ENCODE assay signal across 7 mouse cellular contexts in genomic region chr1:90691157-90691594, GRCm38 (mm10).
DNase-seq lines count a peak whose midpoint lies in the region; ATAC-seq and TF ChIP-seq lines count a peak whose summit lies in the region.

No protein-coding gene starts in this region.

- peak; percentile 84 for DNase-seq in lung, embryonic 14.5 days
- no peak for DNase-seq in lung, adult 2 months
- DNase-seq in intestine, embryonic 14.5 days (ENCODE audit: low spot score): peak; percentile 59
- peak; percentile 19 for DNase-seq in left cerebral cortex, adult 11 months (ENCODE audit: low spot score)

- H3K9me3 ChIP-seq in lung, embryonic 14.5 days (ENCODE audit: low read depth, low read length): no peaks in the 10 kb centered on the region
- no peaks in the 10 kb centered on the region for H3K9me3 ChIP-seq in intestine, embryonic 14.5 days (ENCODE audit: control insufficient read depth, low read length)
- H3K9me3 ChIP-seq in stomach, embryonic 15.5 days: no peaks in the 10 kb centered on the region
- H3K9me3 ChIP-seq in midbrain, embryonic 15.5 days: no peaks in the 10 kb centered on the region

- peaks cover 14% of the 10 kb centered on the region; the same call in 1 of the 2 replicates for H3K4me1 ChIP-seq in lung, embryonic 14.5 days (ENCODE audit: insufficient read depth)
- H3K4me1 ChIP-seq in lung, adult 2 months (ENCODE audit: control insufficient read depth, insufficient read depth, low read length): no peaks in the 10 kb centered on the region
- H3K4me1 ChIP-seq in intestine, embryonic 14.5 days (replicated peaks; ENCODE audit: control insufficient read depth, insufficient read depth, low read length): peaks cover 22% of the 10 kb centered on the region
- peaks cover 15% of the 10 kb centered on the region for H3K4me1 ChIP-seq in stomach, embryonic 15.5 days
- H3K4me1 ChIP-seq in midbrain, embryonic 15.5 days: no peaks in the 10 kb centered on the region

- H3K4me2 ChIP-seq in lung, embryonic 14.5 days: no peak overlapping the region
- no peak overlapping the region for H3K4me2 ChIP-seq in intestine, embryonic 14.5 days (ENCODE audit: low read length)
- no peak overlapping the region for H3K4me2 ChIP-seq in stomach, embryonic 15.5 days
- H3K4me2 ChIP-seq in midbrain, embryonic 15.5 days: no peak overlapping the region

- no peak overlapping the region for H3K9ac ChIP-seq in lung, embryonic 14.5 days
- H3K9ac ChIP-seq in intestine, embryonic 14.5 days (ENCODE audit: low read length): no peak overlapping the region
- H3K9ac ChIP-seq in stomach, embryonic 15.5 days: no peak overlapping the region
- no peak overlapping the region for H3K9ac ChIP-seq in midbrain, embryonic 15.5 days

- no peak overlapping the region for H3K4me3 ChIP-seq in lung, embryonic 14.5 days (ENCODE audit: low read depth, low read length)
- no peak overlapping the region for H3K4me3 ChIP-seq in lung, adult 2 months (replicated peaks; ENCODE audit: extremely low read depth, low read depth, low read length)
- H3K4me3 ChIP-seq in intestine, embryonic 14.5 days (ENCODE audit: low read depth, low read length): no peak overlapping the region
- no peak overlapping the region for H3K4me3 ChIP-seq in stomach, embryonic 15.5 days (replicated peaks)
- no peak overlapping the region for H3K4me3 ChIP-seq in midbrain, embryonic 15.5 days

- H3K27me3 ChIP-seq in lung, embryonic 14.5 days (ENCODE audit: insufficient read depth, low read length): no peaks in the 10 kb centered on the region
- no peaks in the 10 kb centered on the region for H3K27me3 ChIP-seq in intestine, embryonic 14.5 days (replicated peaks; ENCODE audit: control insufficient read depth, insufficient read depth, low read length)
- H3K27me3 ChIP-seq in stomach, embryonic 15.5 days (replicated peaks): no peaks in the 10 kb centered on the region
- H3K27me3 ChIP-seq in midbrain, embryonic 15.5 days (replicated peaks): no peaks in the 10 kb centered on the region

- TF ChIP-seq CTCF in lung, embryonic 14.5 days (IDR thresholded peaks at IDR 0.05; ENCODE audit: low read depth): peak; percentile 53; the same call in 1 of the 2 replicates
- no peak for TF ChIP-seq CTCF in lung, adult 2 months (IDR thresholded peaks at IDR 0.05; ENCODE audit: insufficient read depth, low read length)

- peak overlapping the region; percentile 90 for H3K27ac ChIP-seq in lung, embryonic 14.5 days (ENCODE audit: low read depth)
- H3K27ac ChIP-seq in intestine, embryonic 14.5 days (ENCODE audit: low read depth): peak overlapping the region; percentile 88
- peak overlapping the region; percentile 84 for H3K27ac ChIP-seq in stomach, embryonic 15.5 days
- no peak overlapping the region for H3K27ac ChIP-seq in midbrain, embryonic 15.5 days

- ATAC-seq in lung, embryonic 14.5 days (ENCODE audit: insufficient read depth): peak; percentile 85
- no peak for ATAC-seq in intestine, embryonic 14.5 days (replicated peaks; ENCODE audit: low FRiP score, low TSS enrichment, low read depth)
- ATAC-seq in stomach, embryonic 15.5 days (ENCODE audit: insufficient read depth, low FRiP score, low read depth): peak; percentile 61; the same call in 1 of the 2 replicates
- no peak for ATAC-seq in monocyte, adult 5-6 weeks (replicated peaks; ENCODE audit: insufficient number of reproducible peaks, low FRiP score, low TSS enrichment, poor library complexity, severe bottlenecking)
- ATAC-seq in midbrain, embryonic 15.5 days (replicated peaks): no peak

- H3K36me3 ChIP-seq in lung, embryonic 14.5 days (ENCODE audit: insufficient read depth): no peaks in the 10 kb centered on the region
- no peaks in the 10 kb centered on the region for H3K36me3 ChIP-seq in intestine, embryonic 14.5 days (ENCODE audit: control insufficient read depth, insufficient read depth, low read length)
- no peaks in the 10 kb centered on the region for H3K36me3 ChIP-seq in stomach, embryonic 15.5 days
- H3K36me3 ChIP-seq in midbrain, embryonic 15.5 days (replicated peaks): no peaks in the 10 kb centered on the region

- no peak for TF ChIP-seq POLR2A in lung, adult 2 months (IDR thresholded peaks at IDR 0.05; ENCODE audit: borderline replicate concordance, extremely low read depth, low read depth, low read length)

- 37% methylated on average over 6 of the region's 6 CpGs for WGBS in lung, embryonic 14.5 days
- WGBS in lung, adult 2 months: 64% methylated on average over 6 of the region's 6 CpGs
- 28% methylated on average over 6 of the region's 6 CpGs for WGBS in intestine, embryonic 14.5 days
- WGBS in stomach, embryonic 15.5 days: 40% methylated on average over 6 of the region's 6 CpGs
- WGBS in midbrain, embryonic 15.5 days: 78% methylated on average over 6 of the region's 6 CpGs

Comparison
In these comparisons a context has a peak if more than half of its experiments do, and no peak if none do; other contexts are left out.
1. ATAC-seq: peak in lung, embryonic 14.5 days (single experiment) and stomach, embryonic 15.5 days (single experiment); none in intestine, embryonic 14.5 days (single experiment), monocyte, adult 5-6 weeks (single experiment) and midbrain, embryonic 15.5 days (single experiment).